Mouse (Mus musculus): ENCODE data around the gene Tepp. TPM values are rescaled to one million over a fixed set of nuclear protein-coding genes. Genes with fewer than 3 reads are reported as not detected.

Gene Tepp
- polyA plus RNA-seq, 1 experiment from 2014 or later: 0.83 TPM

- ATAC-seq (ENCODE audit: low FRiP score, low TSS enrichment): no peak
- 22% methylated on average over 5 of the region's 5 CpGs for WGBS
- Histone ChIP-seq H3K27me3 (ENCODE audit: control insufficient read depth, insufficient read depth, low read length) (no peaks in the 10 kb centered on the region), H3K9ac (replicated peaks; ENCODE audit: low read length) (no peak overlapping the region), H3K4me1 (ENCODE audit: control insufficient read depth, insufficient read depth, low read length) (0 out of 2 replicates have a peak, but pooled peaks cover 5% of the 10 kb centered on the region), H3K4me2 (ENCODE audit: low read length) (no peak overlapping the region), H3K4me3 (replicated peaks; ENCODE audit: low read depth, low read length) (no peak overlapping the region), H3K9me3 (ENCODE audit: control insufficient read depth, low read length) (no peaks in the 10 kb centered on the region), H3K36me3 (ENCODE audit: control insufficient read depth, insufficient read depth, low read length) (no peaks in the 10 kb centered on the region), H3K27ac (replicated peaks; ENCODE audit: low read depth, low read length) (no peak overlapping the region)
- DNase-seq: peak; percentile 63
Observed at GRCm38 (mm10) chr8:95302410-95302809, 8.0 kb upstream of the Tepp start.

- 85% methylated on average over 4 of the region's 4 CpGs for WGBS
- Histone ChIP-seq H3K4me2 (ENCODE audit: low read length) (no peak overlapping the region), H3K4me1 (ENCODE audit: control insufficient read depth, insufficient read depth, low read length) (peaks cover 7% of the 10 kb centered on the region), H3K36me3 (ENCODE audit: control insufficient read depth, insufficient read depth, low read length) (no peaks in the 10 kb centered on the region), H3K4me3 (replicated peaks; ENCODE audit: low read depth, low read length) (no peak overlapping the region), H3K27me3 (ENCODE audit: control insufficient read depth, insufficient read depth, low read length) (no peaks in the 10 kb centered on the region), H3K9ac (replicated peaks; ENCODE audit: low read length) (no peak overlapping the region), H3K9me3 (ENCODE audit: control insufficient read depth, low read length) (no peaks in the 10 kb centered on the region), H3K27ac (replicated peaks; ENCODE audit: low read depth, low read length) (no peak overlapping the region)
- no peak for ATAC-seq (ENCODE audit: low FRiP score, low TSS enrichment)
- no peak for DNase-seq
Observed at GRCm38 (mm10) chr8:95305526-95305925, 4.8 kb upstream of the Tepp start.

DNA sequence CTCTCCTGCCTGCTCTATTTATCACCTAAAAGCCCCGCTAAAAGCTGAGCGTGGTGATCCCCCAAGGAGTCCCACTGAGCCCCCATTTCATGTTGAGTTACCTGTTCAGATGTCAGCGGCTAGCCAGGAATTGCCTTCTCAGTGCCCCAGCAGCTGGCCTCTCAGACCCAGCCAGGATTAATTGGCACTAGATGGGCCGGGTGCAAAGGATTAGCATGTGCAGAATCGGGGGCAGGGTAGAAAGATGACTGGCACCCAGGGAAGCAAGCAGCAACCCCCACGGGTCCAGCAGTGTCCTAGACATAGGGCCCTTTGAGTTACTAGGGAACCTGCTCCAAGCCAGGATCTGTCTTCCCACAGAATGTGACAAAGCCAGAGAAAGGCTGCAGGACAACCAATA lies 3.9 kb upstream of the Tepp start, which contains the start of gene Cngb1:
Gene Cngb1, minus strand, starts transcription at position 155 of the 400 bp plus-strand sequence.
- H3K27me3 ChIP-seq (ENCODE audit: control insufficient read depth, insufficient read depth, low read length): no peaks in the 10 kb centered on the region
- no peak within 1 kb of the TSS for H3K9ac ChIP-seq (replicated peaks; ENCODE audit: low read length)
- H3K36me3 ChIP-seq (ENCODE audit: control insufficient read depth, insufficient read depth, low read length): no peaks in the 10 kb centered on the region
- H3K4me1 ChIP-seq (ENCODE audit: control insufficient read depth, insufficient read depth, low read length): peaks cover 13% of the 10 kb centered on the region
- H3K27ac ChIP-seq (replicated peaks; ENCODE audit: low read depth, low read length): no peak within 1 kb of the TSS
- DNase-seq: no peak
- no peaks in the 10 kb centered on the region for H3K9me3 ChIP-seq (ENCODE audit: control insufficient read depth, low read length)
- H3K4me3 ChIP-seq (replicated peaks; ENCODE audit: low read depth, low read length): no peak within 1 kb of the TSS
- H3K4me2 ChIP-seq (ENCODE audit: low read length): no peak within 1 kb of the TSS
- no peak for ATAC-seq (ENCODE audit: low FRiP score, low TSS enrichment)
- 48% methylated on average over 6 of the region's 6 CpGs for WGBS

DNA sequence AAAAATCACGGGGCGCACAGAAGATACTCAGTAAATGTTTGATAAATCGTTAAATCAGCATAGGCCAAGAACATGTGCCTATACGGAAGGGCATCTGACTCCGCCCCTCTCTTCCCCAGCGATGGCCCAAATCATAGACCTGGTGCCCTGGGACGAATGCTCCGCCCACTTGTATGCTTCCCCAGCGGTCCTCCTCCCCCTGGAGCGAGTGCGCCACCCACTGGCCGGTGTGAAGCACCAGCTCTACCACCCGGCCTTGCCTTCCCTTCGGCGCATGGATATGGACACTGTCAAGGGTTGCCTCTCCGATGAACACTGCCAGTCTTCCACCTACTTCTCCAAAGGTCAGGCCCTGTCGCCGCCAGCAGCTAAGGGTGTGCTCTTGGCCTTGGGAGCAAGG lies 2.5 kb downstream of the Tepp start:
- ATAC-seq (ENCODE audit: low FRiP score, low TSS enrichment) (no peak), DNase-seq (no peak)
- H3K27ac ChIP-seq (replicated peaks; ENCODE audit: low read depth, low read length): no peak overlapping the region
- H3K4me2 ChIP-seq (ENCODE audit: low read length): no peak overlapping the region
- WGBS: 69% methylated on average over 18 of the region's 18 CpGs
- no peaks in the 10 kb centered on the region for H3K36me3 ChIP-seq (ENCODE audit: control insufficient read depth, insufficient read depth, low read length)
- no peaks in the 10 kb centered on the region for H3K27me3 ChIP-seq (ENCODE audit: control insufficient read depth, insufficient read depth, low read length)
- H3K4me1 ChIP-seq (ENCODE audit: control insufficient read depth, insufficient read depth, low read length): peaks cover 9% of the 10 kb centered on the region
- no peaks in the 10 kb centered on the region for H3K9me3 ChIP-seq (ENCODE audit: control insufficient read depth, low read length)
- H3K4me3 ChIP-seq (replicated peaks; ENCODE audit: low read depth, low read length): no peak overlapping the region
- no peak overlapping the region for H3K9ac ChIP-seq (replicated peaks; ENCODE audit: low read length)

GRCm38 (mm10) chr8:95313857-95314256 lies 3.5 kb downstream of the Tepp start:
- Histone ChIP-seq H3K4me2 (ENCODE audit: low read length) (no peak overlapping the region), H3K4me3 (replicated peaks; ENCODE audit: low read depth, low read length) (no peak overlapping the region), H3K36me3 (ENCODE audit: control insufficient read depth, insufficient read depth, low read length) (no peaks in the 10 kb centered on the region), H3K27me3 (ENCODE audit: control insufficient read depth, insufficient read depth, low read length) (no peaks in the 10 kb centered on the region), H3K4me1 (ENCODE audit: control insufficient read depth, insufficient read depth, low read length) (peaks cover 9% of the 10 kb centered on the region), H3K9me3 (ENCODE audit: control insufficient read depth, low read length) (no peaks in the 10 kb centered on the region), H3K9ac (replicated peaks; ENCODE audit: low read length) (no peak overlapping the region), H3K27ac (replicated peaks; ENCODE audit: low read depth, low read length) (no peak overlapping the region)
- 84% methylated on average over 6 of the region's 6 CpGs for WGBS
- ATAC-seq (ENCODE audit: low FRiP score, low TSS enrichment) (no peak), DNase-seq (no peak)

DNA sequence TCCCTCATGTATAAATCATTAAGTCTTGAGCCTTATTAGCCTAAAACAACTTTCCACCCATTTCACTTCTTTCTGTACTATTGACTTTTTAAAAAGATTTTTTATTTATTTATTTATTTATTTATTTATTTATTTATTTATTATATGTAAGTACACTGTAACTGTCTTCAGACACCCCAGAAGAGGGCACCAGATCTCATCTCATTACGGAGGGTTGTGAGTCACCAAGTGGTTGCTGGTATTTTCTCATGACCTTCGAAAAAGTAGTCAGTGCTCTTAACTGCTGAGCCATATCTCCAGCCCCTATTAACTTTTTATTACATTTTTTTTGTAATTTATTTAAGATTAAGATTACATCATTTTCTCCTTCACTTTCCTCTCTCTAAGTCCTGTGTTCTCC lies 4.3 kb downstream of the Tepp start:
- Histone ChIP-seq H3K4me1 (ENCODE audit: control insufficient read depth, insufficient read depth, low read length) (peaks cover 9% of the 10 kb centered on the region), H3K9ac (replicated peaks; ENCODE audit: low read length) (no peak overlapping the region), H3K36me3 (ENCODE audit: control insufficient read depth, insufficient read depth, low read length) (no peaks in the 10 kb centered on the region), H3K27ac (replicated peaks; ENCODE audit: low read depth, low read length) (no peak overlapping the region), H3K27me3 (ENCODE audit: control insufficient read depth, insufficient read depth, low read length) (0 out of 2 replicates have a peak, but pooled peaks cover under 1% of the 10 kb centered on the region), H3K4me3 (replicated peaks; ENCODE audit: low read depth, low read length) (no peak overlapping the region), H3K4me2 (ENCODE audit: low read length) (no peak overlapping the region), H3K9me3 (ENCODE audit: control insufficient read depth, low read length) (no peaks in the 10 kb centered on the region)
- ATAC-seq (ENCODE audit: low FRiP score, low TSS enrichment) (no peak), DNase-seq (no peak)
- 82% methylated on average over 2 of the region's 2 CpGs for WGBS

DNA sequence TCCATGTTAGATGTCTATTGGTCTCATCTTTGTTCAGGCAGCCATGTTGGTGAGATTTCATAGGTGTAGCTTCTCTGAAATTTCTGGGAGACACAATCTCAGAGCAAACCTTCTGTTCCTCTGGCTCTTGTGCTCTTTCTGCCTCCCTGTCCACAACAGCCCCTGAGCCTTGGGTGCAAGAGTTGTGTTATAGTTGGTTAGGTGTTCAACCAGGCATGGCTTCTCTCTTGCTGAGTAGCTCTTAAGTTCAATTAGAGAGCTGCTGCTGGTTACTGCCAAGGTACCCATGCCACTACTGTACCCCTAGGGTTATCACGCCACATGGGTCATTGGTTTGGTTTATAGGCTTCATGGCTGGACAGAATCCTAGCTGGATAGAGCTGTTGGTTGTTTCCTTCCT lies 5.0 kb downstream of the Tepp start:
- no peak overlapping the region for H3K27ac ChIP-seq (replicated peaks; ENCODE audit: low read depth, low read length)
- peaks cover 14% of the 10 kb centered on the region for H3K4me1 ChIP-seq (ENCODE audit: control insufficient read depth, insufficient read depth, low read length)
- 97% methylated on average over 1 of the region's 1 CpGs for WGBS
- 0 out of 2 replicates have a peak, but pooled peaks cover 3% of the 10 kb centered on the region for H3K27me3 ChIP-seq (ENCODE audit: control insufficient read depth, insufficient read depth, low read length)
- H3K36me3 ChIP-seq (ENCODE audit: control insufficient read depth, insufficient read depth, low read length): no peaks in the 10 kb centered on the region
- no peaks in the 10 kb centered on the region for H3K9me3 ChIP-seq (ENCODE audit: control insufficient read depth, low read length)
- no peak for ATAC-seq (ENCODE audit: low FRiP score, low TSS enrichment)
- no peak overlapping the region for H3K4me2 ChIP-seq (ENCODE audit: low read length)
- no peak for DNase-seq
- no peak overlapping the region for H3K9ac ChIP-seq (replicated peaks; ENCODE audit: low read length)
- no peak overlapping the region for H3K4me3 ChIP-seq (replicated peaks; ENCODE audit: low read depth, low read length)

GRCm38 (mm10) chr8:95320224-95321139 lies 10.1 kb downstream of the Tepp start:
- DNase-seq (peak; percentile 78), ATAC-seq (ENCODE audit: low FRiP score, low TSS enrichment) (peak; percentile 49; the same call in 1 of the 2 replicates)
- peaks cover 10% of the 10 kb centered on the region for H3K4me1 ChIP-seq (ENCODE audit: control insufficient read depth, insufficient read depth, low read length)
- H3K4me3 ChIP-seq (replicated peaks; ENCODE audit: low read depth, low read length): peak overlapping the region; percentile 39
- 0 out of 2 replicates have a peak, but pooled peaks cover 3% of the 10 kb centered on the region for H3K27me3 ChIP-seq (ENCODE audit: control insufficient read depth, insufficient read depth, low read length)
- H3K4me2 ChIP-seq (ENCODE audit: low read length): peak overlapping the region; percentile 73
- H3K9me3 ChIP-seq (ENCODE audit: control insufficient read depth, low read length): no peaks in the 10 kb centered on the region
- WGBS: 2% methylated on average over 40 of the region's 41 CpGs
- no peak overlapping the region for H3K27ac ChIP-seq (replicated peaks; ENCODE audit: low read depth, low read length)
- H3K36me3 ChIP-seq (ENCODE audit: control insufficient read depth, insufficient read depth, low read length): peaks cover 16% of the 10 kb centered on the region
- peak overlapping the region; percentile 52 for H3K9ac ChIP-seq (replicated peaks; ENCODE audit: low read length)

DNA sequence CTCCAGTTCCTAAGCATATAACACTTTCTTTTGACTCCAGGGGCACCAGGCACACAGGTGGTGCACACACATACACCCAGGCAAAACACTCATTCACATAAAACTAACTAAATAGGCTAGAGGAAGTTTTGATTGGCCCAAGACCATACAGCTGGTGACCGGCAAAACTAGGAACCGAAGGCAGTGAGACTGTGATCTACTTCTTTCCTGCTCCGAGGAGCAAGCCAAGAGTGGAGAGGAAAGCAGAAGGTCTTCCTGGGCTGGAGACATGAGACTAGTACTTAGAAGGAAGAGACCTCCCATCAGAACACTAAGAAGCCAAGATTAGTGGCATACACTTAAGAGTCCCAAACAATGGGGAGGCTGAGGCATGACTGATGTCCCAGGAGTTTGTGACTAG lies 12.8 kb downstream of the Tepp start:
- no peak overlapping the region for H3K4me3 ChIP-seq (replicated peaks; ENCODE audit: low read depth, low read length)
- 0 out of 2 replicates have a peak, but pooled peaks cover 3% of the 10 kb centered on the region for H3K27me3 ChIP-seq (ENCODE audit: control insufficient read depth, insufficient read depth, low read length)
- no peak for ATAC-seq (ENCODE audit: low FRiP score, low TSS enrichment)
- WGBS: 88% methylated on average over 3 of the region's 3 CpGs
- H3K4me1 ChIP-seq (ENCODE audit: control insufficient read depth, insufficient read depth, low read length): peaks cover 10% of the 10 kb centered on the region
- H3K36me3 ChIP-seq (ENCODE audit: control insufficient read depth, insufficient read depth, low read length): peaks cover 43% of the 10 kb centered on the region
- no peak overlapping the region for H3K4me2 ChIP-seq (ENCODE audit: low read length)
- no peaks in the 10 kb centered on the region for H3K9me3 ChIP-seq (ENCODE audit: control insufficient read depth, low read length)
- DNase-seq: no peak
- H3K9ac ChIP-seq (replicated peaks; ENCODE audit: low read length): no peak overlapping the region
- no peak overlapping the region for H3K27ac ChIP-seq (replicated peaks; ENCODE audit: low read depth, low read length)
